Mouse (Mus musculus): Measurements from ENCODE around the gene Akap8. TPM values are rescaled to one million over a fixed set of nuclear protein-coding genes. Genes with fewer than 3 reads are reported as not detected.
A peak's percentile ranks its signal among the peaks of the same experiment; 100 is the strongest.

Gene Akap8
- polyA plus RNA-seq, 2 experiments: 12.3 to 26.8 TPM

DNA sequence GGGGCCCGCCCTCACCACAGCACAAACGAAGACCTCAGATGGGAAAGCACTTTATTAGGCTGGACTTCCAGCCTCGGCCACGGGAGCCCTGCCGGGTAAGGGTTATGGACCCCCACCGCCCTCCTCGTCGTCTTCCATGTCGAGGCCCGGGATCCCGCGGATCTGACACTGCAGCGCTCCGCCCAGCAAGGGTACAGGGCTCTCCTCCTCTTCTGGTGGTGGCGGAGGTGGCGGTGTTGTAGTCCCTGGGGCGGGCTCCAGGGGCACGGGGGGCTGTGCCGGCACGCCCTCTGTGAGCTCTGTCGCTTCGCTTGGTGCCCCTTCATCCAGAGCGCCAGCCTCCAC is 324 bp upstream of the Akap8 start:
- Histone ChIP-seq H3K4me2 (ENCODE audit: low read depth) (peak overlapping the region; percentile 86), H3K4me1 (replicated peaks; ENCODE audit: control insufficient read depth in 2 of 2, insufficient read depth in 2 of 2, low read length in 1 of 2) (peaks cover 7 to 10% of the 10 kb centered on the region in 2 experiments), H3K27me3 (ENCODE audit: control insufficient read depth, insufficient read depth, low read length) (no peaks in the 10 kb centered on the region), H3K27ac (peak overlapping the region; percentile 79), H3K9ac (replicated peaks) (peak overlapping the region; percentile 62), H3K9me3 (ENCODE audit: control insufficient read depth, low read length) (no peaks in the 10 kb centered on the region), H3K36me3 (replicated peaks; ENCODE audit: control insufficient read depth, insufficient read depth, low read depth) (peaks cover 31% of the 10 kb centered on the region), H3K4me3 (ENCODE audit: insufficient read depth in 1 of 2, low read depth in 2 of 2, low read length in 2 of 2) (peak overlapping the region; percentile 76 to 77)
- TF ChIP-seq EP300 (IDR thresholded peaks at IDR 0.05; ENCODE audit: low read depth): no peak
- TF ChIP-seq CTCF (IDR thresholded peaks at IDR 0.05; ENCODE audit: low read depth): peak; percentile 41; the same call in 1 of the 2 replicates
- WGBS (ENCODE audit: insufficient replicate concordance): under 1% methylated on average over 23 of the region's 23 CpGs
- DNase-seq (ENCODE audit: low read depth in 3 of 3, low spot score in 3 of 3) (no peak), ATAC-seq (ENCODE audit: insufficient read depth) (peak; percentile 73)

DNA sequence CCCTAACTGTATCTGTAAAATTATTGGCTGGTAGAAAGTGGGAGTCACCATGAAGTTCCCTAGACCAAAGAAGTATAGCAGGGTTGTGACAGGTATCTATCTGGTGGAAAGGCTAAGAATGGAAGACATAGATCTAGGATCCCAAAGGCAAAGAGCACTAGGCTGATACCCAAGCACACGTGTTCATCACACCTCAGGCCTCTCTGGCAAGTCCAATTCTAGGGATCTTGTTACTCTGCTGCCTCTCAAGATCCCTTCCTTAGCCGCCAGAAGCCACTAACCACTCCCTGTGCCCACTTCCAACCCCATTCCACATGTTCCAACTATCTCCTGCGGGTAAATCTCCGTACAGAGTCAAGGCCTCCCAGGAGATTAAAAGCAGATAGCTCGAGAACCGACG is 1.1 kb downstream of the Akap8 start:
- WGBS (ENCODE audit: insufficient replicate concordance): under 1% methylated on average over 7 of the region's 7 CpGs
- Histone ChIP-seq H3K4me3 (ENCODE audit: insufficient read depth in 1 of 2, low read depth in 2 of 2, low read length in 2 of 2) (peak overlapping the region; percentile 76 to 90), H3K4me1 (replicated peaks; ENCODE audit: control insufficient read depth in 2 of 2, insufficient read depth in 2 of 2, low read length in 1 of 2) (peaks cover 7 to 10% of the 10 kb centered on the region in 2 experiments), H3K9ac (replicated peaks) (peak overlapping the region; percentile 74), H3K4me2 (ENCODE audit: low read depth) (peak overlapping the region; percentile 86), H3K27ac (peak overlapping the region; percentile 11), H3K27me3 (ENCODE audit: control insufficient read depth, insufficient read depth, low read length) (no peaks in the 10 kb centered on the region), H3K9me3 (ENCODE audit: control insufficient read depth, low read length) (no peaks in the 10 kb centered on the region), H3K36me3 (replicated peaks; ENCODE audit: control insufficient read depth, insufficient read depth, low read depth) (peaks cover 40% of the 10 kb centered on the region)
- DNase-seq (ENCODE audit: low read depth in 3 of 3, low spot score in 3 of 3): no peak
- ATAC-seq (ENCODE audit: insufficient read depth): no peak
- TF ChIP-seq EP300 (IDR thresholded peaks at IDR 0.05; ENCODE audit: low read depth) (no peak), CTCF (IDR thresholded peaks at IDR 0.05; ENCODE audit: low read depth) (no peak)

DNA sequence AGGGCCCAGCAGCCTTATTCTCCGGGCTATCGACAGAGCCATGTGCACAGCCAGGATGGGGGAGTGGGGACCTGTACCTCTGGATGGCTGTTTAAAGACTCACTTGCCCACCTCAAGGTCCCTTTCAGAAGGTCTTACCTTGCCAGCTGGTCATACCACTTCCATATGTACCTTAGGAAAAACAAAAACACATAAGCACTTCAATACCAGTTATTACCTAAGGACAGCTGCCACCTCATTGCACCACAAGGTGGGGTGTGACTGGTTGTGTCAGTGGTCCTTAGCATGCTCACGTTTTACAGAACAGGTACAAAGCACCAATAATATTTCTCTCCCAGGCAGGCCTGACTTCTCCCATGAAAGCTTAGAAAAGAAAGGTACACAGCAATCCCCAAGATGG is 3.3 kb downstream of the Akap8 start:
- no peak overlapping the region for H3K4me2 ChIP-seq (ENCODE audit: low read depth)
- ATAC-seq (ENCODE audit: insufficient read depth): no peak
- no peak overlapping the region for H3K9ac ChIP-seq (replicated peaks)
- peaks cover 58% of the 10 kb centered on the region for H3K36me3 ChIP-seq (replicated peaks; ENCODE audit: control insufficient read depth, insufficient read depth, low read depth)
- no peak overlapping the region for H3K27ac ChIP-seq
- TF ChIP-seq EP300 (IDR thresholded peaks at IDR 0.05; ENCODE audit: low read depth): no peak
- TF ChIP-seq CTCF (IDR thresholded peaks at IDR 0.05; ENCODE audit: low read depth): 0 out of 2 replicates have a peak, but pooled peaks have one; percentile 10
- peaks cover 6 to 10% of the 10 kb centered on the region in 2 experiments for H3K4me1 ChIP-seq (replicated peaks; ENCODE audit: control insufficient read depth in 2 of 2, insufficient read depth in 2 of 2, low read length in 1 of 2)
- H3K4me3 ChIP-seq (ENCODE audit: insufficient read depth in 1 of 2, low read depth in 2 of 2, low read length in 2 of 2): no peak overlapping the region
- no peaks in the 10 kb centered on the region for H3K27me3 ChIP-seq (ENCODE audit: control insufficient read depth, insufficient read depth, low read length)
- no peaks in the 10 kb centered on the region for H3K9me3 ChIP-seq (ENCODE audit: control insufficient read depth, low read length)
- WGBS (ENCODE audit: insufficient replicate concordance): 83% methylated on average over 3 of the region's 3 CpGs
- no peak for DNase-seq (ENCODE audit: low read depth in 3 of 3, low spot score in 3 of 3)

DNA sequence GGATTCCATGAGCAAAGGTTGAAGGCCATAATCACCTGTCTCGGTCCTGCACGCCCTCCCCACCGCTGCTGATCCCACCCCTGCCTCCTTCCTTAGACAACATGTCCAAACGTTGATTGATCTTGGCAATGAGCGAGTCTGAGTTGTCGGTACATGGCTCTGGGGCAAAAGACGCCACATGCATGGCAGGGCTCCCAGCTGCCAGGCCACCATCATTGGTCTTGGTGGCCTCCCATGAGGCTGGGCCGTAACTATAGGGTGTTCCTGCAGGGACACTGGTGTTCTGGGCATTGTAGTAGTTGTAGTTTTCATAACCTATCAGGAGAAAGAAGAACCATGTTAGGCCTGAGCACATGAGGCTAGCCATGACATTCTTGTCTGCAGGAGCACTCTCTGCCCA is 4.0 kb downstream of the Akap8 start:
- DNase-seq (ENCODE audit: low read depth in 3 of 3, low spot score in 3 of 3): no peak
- peaks cover 65% of the 10 kb centered on the region for H3K36me3 ChIP-seq (replicated peaks; ENCODE audit: control insufficient read depth, insufficient read depth, low read depth)
- TF ChIP-seq EP300 (IDR thresholded peaks at IDR 0.05; ENCODE audit: low read depth) (no peak), CTCF (IDR thresholded peaks at IDR 0.05; ENCODE audit: low read depth) (no peak)

DNA sequence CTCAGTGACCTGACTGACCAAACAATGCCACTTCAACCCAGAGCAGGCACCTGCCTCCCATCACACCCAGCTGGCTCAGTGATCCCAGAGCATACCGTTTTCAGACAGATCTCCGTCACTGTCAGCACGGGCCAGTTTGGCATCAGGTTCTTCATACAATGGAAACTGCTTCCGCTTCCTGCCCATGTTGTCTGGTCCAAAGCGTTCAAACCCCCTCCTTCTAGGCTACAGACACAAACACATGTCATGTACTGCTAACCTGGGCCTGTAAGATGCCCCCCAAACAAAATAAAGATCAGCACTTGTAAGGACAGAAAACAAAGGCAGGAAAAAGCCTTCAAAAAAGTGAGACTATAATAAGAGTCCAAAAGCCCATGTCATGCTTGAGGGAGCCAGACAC is 5.5 kb downstream of the Akap8 start:
- DNase-seq (ENCODE audit: low read depth in 3 of 3, low spot score in 3 of 3): no peak
- WGBS (ENCODE audit: insufficient replicate concordance): 89% methylated on average over 5 of the region's 5 CpGs
- Histone ChIP-seq H3K27ac (no peak overlapping the region), H3K9me3 (ENCODE audit: control insufficient read depth, low read length) (no peaks in the 10 kb centered on the region), H3K36me3 (replicated peaks; ENCODE audit: control insufficient read depth, insufficient read depth, low read depth) (peaks cover 78% of the 10 kb centered on the region), H3K9ac (replicated peaks) (no peak overlapping the region), H3K4me1 (replicated peaks; ENCODE audit: control insufficient read depth in 2 of 2, insufficient read depth in 2 of 2, low read length in 1 of 2) (peaks cover 0 to 5% of the 10 kb centered on the region in 2 experiments; a peak in 2 of 4 replicates), H3K27me3 (ENCODE audit: control insufficient read depth, insufficient read depth, low read length) (no peaks in the 10 kb centered on the region), H3K4me2 (ENCODE audit: low read depth) (no peak overlapping the region), H3K4me3 (ENCODE audit: insufficient read depth in 1 of 2, low read depth in 2 of 2, low read length in 2 of 2) (no peak overlapping the region)
- TF ChIP-seq CTCF (IDR thresholded peaks at IDR 0.05; ENCODE audit: low read depth) (no peak), EP300 (IDR thresholded peaks at IDR 0.05; ENCODE audit: low read depth) (no peak)
- no peak for ATAC-seq (ENCODE audit: insufficient read depth)

More for the DNA sequence above, 4.0 kb downstream of the Akap8 start:
- Histone ChIP-seq H3K9me3 (ENCODE audit: control insufficient read depth, low read length) (no peaks in the 10 kb centered on the region), H3K27me3 (ENCODE audit: control insufficient read depth, insufficient read depth, low read length) (no peaks in the 10 kb centered on the region), H3K4me1 (replicated peaks; ENCODE audit: control insufficient read depth in 2 of 2, insufficient read depth in 2 of 2, low read length in 1 of 2) (peaks cover 0 to 7% of the 10 kb centered on the region in 2 experiments), H3K4me3 (ENCODE audit: insufficient read depth in 1 of 2, low read depth in 2 of 2, low read length in 2 of 2) (no peak overlapping the region), H3K9ac (replicated peaks) (no peak overlapping the region), H3K27ac (no peak overlapping the region), H3K4me2 (ENCODE audit: low read depth) (no peak overlapping the region)
- 87% methylated on average over 8 of the region's 8 CpGs for WGBS (ENCODE audit: insufficient replicate concordance)
- no peak for ATAC-seq (ENCODE audit: insufficient read depth)

Data from liver, embryonic 14.5 days (tissue).